Mouse (Mus musculus) lung, adult 2 months (tissue): ENCODE measurements at regions not wholly inside any gene's neighbourhood (a gene's known extent, or its start where the extent isn't known, plus 50 kb on each side); places are given as distances from the start of the nearest gene placed in this dataset.

Experiments
- DNase-seq: peaks from one replicate; pipeline ENCODE4 v3.0.0; 2022
- H3K4me1 ChIP-seq: fragments of 200-500 bp; 2 replicates; pipeline ENCODE4 v1.6.1; 2011; ENCODE audit warnings: low read length; ENCODE audit not compliant: control insufficient read depth, insufficient read depth
- H3K4me3 ChIP-seq: fragments of 200-500 bp; replicated peaks from 2 replicates; pipeline ENCODE3; 2011; ENCODE audit warnings: low read depth, mild to moderate bottlenecking, control low read depth, low read length; ENCODE audit errors: extremely low read depth
- CTCF ChIP-seq: fragments of 200-500 bp; IDR thresholded peaks from 2 replicates; pipeline ENCODE4 v1.5.1; 2011; ENCODE audit warnings: mild to moderate bottlenecking, low read length, control low read depth; ENCODE audit not compliant: insufficient read depth
- POLR2A ChIP-seq: fragments of 200-500 bp; IDR thresholded peaks from 2 replicates; pipeline ENCODE4 v1.6.1; 2011; ENCODE audit warnings: low read depth, mild to moderate bottlenecking, control low read depth, low read length, borderline replicate concordance; ENCODE audit errors: extremely low read depth
- WGBS: fragments of 180-500 bp; shearing (Covaris S2); methylation state at CpG from one replicate; pipeline ENCODE4 v1.1.7; 2018; 5-methylcytosine and 5-hydroxymethylcytosine counted together

- Histone ChIP-seq H3K4me1 (no peaks in the 10 kb centered on the region), H3K4me3 (no peak overlapping the region)
- no peak for DNase-seq
- no peak for TF ChIP-seq POLR2A
- TF ChIP-seq CTCF: no peak
Observed at GRCm38 (mm10) chr5:133776591-133776990, 322.9 kb upstream of the Castor2 start.

DNA sequence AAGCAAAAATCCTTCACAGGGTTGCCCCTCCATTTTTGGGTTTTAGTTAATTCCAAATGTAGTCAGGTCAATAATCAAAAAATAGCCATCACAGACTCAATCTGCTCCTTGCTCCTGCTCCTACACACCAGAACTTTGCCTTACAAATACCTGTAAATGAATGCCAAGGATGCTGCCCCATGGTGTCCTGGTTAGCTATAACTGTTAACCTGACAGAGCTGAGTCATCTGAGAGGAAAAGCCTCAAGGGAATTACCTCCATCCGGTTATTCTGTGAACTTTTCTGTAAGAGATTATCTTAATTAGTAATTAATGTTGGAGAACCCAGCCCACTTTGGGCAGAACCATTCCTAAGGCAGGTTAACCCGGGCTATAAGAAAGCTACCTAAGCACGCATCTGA lies 325.4 kb upstream of the Castor2 start:
- TF ChIP-seq POLR2A: no peak
- TF ChIP-seq CTCF: no peak
- 79% methylated on average over 3 of the region's 3 CpGs for WGBS
- DNase-seq: no peak
- no peaks in the 10 kb centered on the region for H3K4me1 ChIP-seq
- H3K4me3 ChIP-seq: no peak overlapping the region

DNA sequence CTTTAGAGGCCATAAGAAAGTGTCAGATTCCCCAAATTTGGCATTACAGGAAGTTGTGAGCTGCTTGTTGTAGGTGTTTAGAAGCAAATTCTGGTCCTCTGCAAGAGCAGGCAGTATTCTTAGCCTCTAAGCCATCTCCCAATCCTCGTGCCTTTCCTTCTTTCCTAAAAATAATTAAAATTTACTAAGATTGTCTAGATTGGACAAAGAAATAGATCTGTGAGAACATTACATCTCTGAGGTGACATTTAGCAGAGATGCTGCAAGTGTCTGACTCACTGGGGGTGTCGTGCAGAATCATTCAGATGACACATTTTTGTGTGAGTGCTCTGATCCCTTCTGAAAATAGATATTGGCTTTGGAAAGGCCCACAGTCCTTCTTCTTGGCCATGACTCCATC lies 330.7 kb upstream of the Castor2 start:
- DNase-seq: no peak
- WGBS: 62% methylated on average over 2 of the region's 2 CpGs
- TF ChIP-seq CTCF: no peak
- no peak overlapping the region for H3K4me3 ChIP-seq
- no peaks in the 10 kb centered on the region for H3K4me1 ChIP-seq

GRCm38 (mm10) chr5:133757817-133758216 lies 341.7 kb upstream of the Castor2 start:
- Histone ChIP-seq H3K4me3 (no peak overlapping the region), H3K4me1 (no peaks in the 10 kb centered on the region)
- no peak for DNase-seq
- WGBS: 83% methylated on average over 2 of the region's 2 CpGs
- TF ChIP-seq POLR2A: no peak
- TF ChIP-seq CTCF: no peak

- Histone ChIP-seq H3K4me3 (no peak overlapping the region), H3K4me1 (no peaks in the 10 kb centered on the region)
- WGBS: 20% methylated on average over 7 of the region's 7 CpGs
- DNase-seq: no peak
- TF ChIP-seq CTCF: no peak
- no peak for TF ChIP-seq POLR2A
Observed at GRCm38 (mm10) chr5:133754180-133754579, 345.3 kb upstream of the Castor2 start.

GRCm38 (mm10) chr5:133753461-133754160 lies 345.9 kb upstream of the Castor2 start:
- no peaks in the 10 kb centered on the region for H3K4me1 ChIP-seq
- no peak overlapping the region for H3K4me3 ChIP-seq
- WGBS: 40% methylated on average over 8 of the region's 8 CpGs
- no peak for DNase-seq
- TF ChIP-seq POLR2A (no peak), CTCF (no peak)

DNA sequence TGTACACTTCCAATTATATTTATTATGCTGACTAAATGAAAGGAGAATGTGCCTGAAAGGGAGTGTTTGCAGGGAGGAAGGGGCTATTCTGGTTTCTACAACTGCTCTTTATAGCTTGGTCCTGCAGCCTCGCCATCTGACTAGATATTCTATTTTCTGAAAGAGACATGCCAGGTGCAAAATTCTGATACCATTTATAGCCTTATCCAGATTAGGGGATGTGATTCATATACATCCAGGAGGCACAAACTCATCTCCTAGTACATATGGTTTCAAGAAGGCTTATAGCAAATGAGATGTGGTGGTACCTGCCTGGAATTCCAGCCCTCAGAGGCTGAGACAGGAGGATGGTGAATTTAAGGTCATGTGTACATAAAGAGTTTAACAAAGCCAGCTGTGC lies 352.6 kb upstream of the Castor2 start:
- no peak for DNase-seq
- Histone ChIP-seq H3K4me3 (no peak overlapping the region), H3K4me1 (no peaks in the 10 kb centered on the region)
- WGBS: 87% methylated on average over 1 of the region's 1 CpGs
- TF ChIP-seq POLR2A: no peak
- TF ChIP-seq CTCF: no peak

- H3K4me1 ChIP-seq: no peaks in the 10 kb centered on the region
- no peak for TF ChIP-seq POLR2A
- WGBS: 50% methylated on average over 10 of the region's 10 CpGs
- no peak for DNase-seq
- no peak overlapping the region for H3K4me3 ChIP-seq
Observed at GRCm38 (mm10) chr5:133746411-133746810, 353.1 kb upstream of the Castor2 start.

DNA sequence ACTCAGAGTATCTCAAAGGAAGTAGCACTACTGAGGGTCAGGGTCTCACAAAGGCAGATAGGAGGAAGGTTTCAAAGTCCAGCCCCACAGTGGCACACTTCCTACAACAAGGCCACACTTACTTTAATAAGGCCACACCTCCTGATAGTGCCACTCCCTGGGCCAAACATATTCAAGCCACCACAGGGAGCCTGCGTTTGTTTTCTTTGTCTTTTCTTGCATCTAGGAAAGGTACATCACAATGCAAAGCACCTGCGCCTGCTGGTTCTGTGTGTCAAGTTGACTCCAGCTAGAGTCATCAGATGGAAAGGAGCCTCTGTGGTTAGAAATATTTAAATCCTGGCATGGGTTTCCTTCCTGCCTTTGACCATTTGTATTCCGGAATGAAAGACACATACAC lies 355.4 kb upstream of the Castor2 start:
- H3K4me3 ChIP-seq: no peak overlapping the region
- DNase-seq: no peak
- WGBS: 86% methylated on average over 3 of the region's 3 CpGs
- no peaks in the 10 kb centered on the region for H3K4me1 ChIP-seq
- TF ChIP-seq POLR2A (no peak), CTCF (no peak)

DNA sequence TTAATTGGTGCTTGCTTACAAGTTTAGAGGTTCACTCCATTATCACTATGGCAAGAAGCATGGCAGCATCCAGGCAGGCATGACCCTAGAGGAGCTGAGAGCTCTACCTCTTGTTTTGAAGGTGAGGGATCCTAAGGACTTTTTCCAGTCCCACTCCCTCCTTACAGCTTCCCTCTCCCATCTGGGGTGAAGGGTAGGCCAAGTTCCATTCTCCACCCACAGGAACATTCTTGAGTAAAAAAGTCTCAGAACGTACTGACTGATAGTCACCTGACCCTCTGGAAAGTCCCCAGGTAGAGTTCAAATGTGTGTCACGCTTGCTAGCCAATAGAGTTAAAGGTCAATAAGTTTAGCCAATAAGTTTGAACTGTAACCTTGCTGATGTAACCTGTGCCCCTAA lies 355.9 kb upstream of the Castor2 start:
- DNase-seq: no peak
- Histone ChIP-seq H3K4me1 (no peaks in the 10 kb centered on the region), H3K4me3 (no peak overlapping the region)
- 80% methylated on average over 2 of the region's 2 CpGs for WGBS
- TF ChIP-seq CTCF (no peak), POLR2A (no peak)

DNA sequence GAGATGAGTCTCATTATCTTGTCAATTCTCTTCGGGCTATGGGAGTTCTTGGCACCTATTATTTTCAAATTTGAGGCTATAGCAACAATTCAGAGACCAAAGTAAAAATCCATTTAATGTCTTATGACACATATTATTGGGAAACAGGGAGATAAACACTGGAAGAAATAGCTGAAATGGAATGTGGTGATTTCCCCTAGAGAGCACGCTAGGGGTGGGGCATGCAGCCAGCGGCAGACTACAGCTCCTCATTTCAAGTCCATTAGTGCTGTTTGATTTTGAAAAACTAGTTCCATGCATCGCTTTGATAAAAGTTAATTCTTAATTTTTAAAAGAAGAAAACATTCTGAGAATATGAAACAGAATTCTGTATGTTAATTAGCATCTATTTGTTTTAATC lies 367.6 kb upstream of the Castor2 start:
- Histone ChIP-seq H3K4me3 (no peak overlapping the region), H3K4me1 (no peaks in the 10 kb centered on the region)
- TF ChIP-seq POLR2A: no peak
- WGBS: 61% methylated on average over 4 of the region's 4 CpGs
- DNase-seq: no peak
